Mouse (Mus musculus) cortical plate, adult 2 months (tissue): ENCODE results near the gene Ablim1.

Experiments
- CTCF ChIP-seq: fragments of 200-500 bp; IDR thresholded peaks from 2 replicates; pipeline ENCODE4 v1.5.1; 2011; ENCODE audit warnings: mild to moderate bottlenecking, control low read depth, low read length; ENCODE audit not compliant: insufficient read depth; ENCODE audit errors: extremely low read depth
- POLR2A ChIP-seq: fragments of 200-500 bp; IDR thresholded peaks from 2 replicates; pipeline ENCODE4 v1.6.1; 2011; ENCODE audit warnings: mild to moderate bottlenecking, low read length, control low read depth; ENCODE audit not compliant: insufficient read depth; ENCODE audit errors: extremely low read depth

GRCm38 (mm10) chr19:57115670-57116069, 199.0 kb downstream of the Ablim1 start:
- TF ChIP-seq POLR2A (no peak), CTCF (no peak)
